Mouse (Mus musculus) forebrain, embryonic 16.5 days (tissue): ENCODE data around the gene Prss43. TPM values are rescaled to one million over a fixed set of nuclear protein-coding genes. Genes with fewer than 3 reads are reported as not detected.
"Not testable (repeated sequence)": the region's sequence is repeated elsewhere in the genome, so short reads cannot be mapped to it uniquely, and the experiment has no call there.

ENCODE experiments used
- ATAC-seq: fragments of 200-750 bp; cut with Nextera tagmentation; 2 replicates; pipeline ENCODE4 v1.8.0; 2017; ENCODE audit warnings: mild to moderate bottlenecking, moderate library complexity
- H3K27ac ChIP-seq: fragments of 300-500 bp; sonication (generic); 2 replicates; pipeline ENCODE4 v1.5.1; 2014; ENCODE audit warnings: low read length, control low read depth
- H3K27me3 ChIP-seq: fragments of 300-500 bp; sonication (generic); replicated peaks from 2 replicates; pipeline ENCODE4 v1.6.1; 2014; ENCODE audit warnings: low read length; ENCODE audit not compliant: control insufficient read depth, insufficient read depth
- H3K36me3 ChIP-seq: fragments of 300-500 bp; sonication (generic); 2 replicates; pipeline ENCODE4 v1.6.1; 2014; ENCODE audit not compliant: control insufficient read depth, insufficient read depth
- H3K4me1 ChIP-seq: fragments of 300-500 bp; sonication (generic); replicated peaks from 2 replicates; pipeline ENCODE4 v1.6.1; 2014; ENCODE audit warnings: low read length; ENCODE audit not compliant: control insufficient read depth, insufficient read depth
- H3K4me2 ChIP-seq: fragments of 300-500 bp; sonication (generic); 2 replicates; pipeline ENCODE4 v1.6.1; 2014; ENCODE audit warnings: mild to moderate bottlenecking, low read length, control low read depth
- H3K4me3 ChIP-seq: fragments of 300-500 bp; sonication (generic); replicated peaks from 2 replicates; pipeline ENCODE4 v1.5.1; 2014; ENCODE audit warnings: mild to moderate bottlenecking, low read length, control low read depth
- H3K9ac ChIP-seq: fragments of 300-500 bp; sonication (generic); replicated peaks from 2 replicates; pipeline ENCODE4 v1.6.1; 2014; ENCODE audit warnings: low read depth, low read length, control low read depth
- H3K9me3 ChIP-seq: fragments of 300-500 bp; sonication (generic); 2 replicates; pipeline ENCODE4 v1.6.1; 2016; ENCODE audit warnings: low read length; ENCODE audit not compliant: control insufficient read depth
- WGBS: fragments of 180-500 bp; shearing (Covaris S2); extraction: QIAGEN DNeasy Blood & Tissue Kit; methylation state at CpG from one replicate; pipeline ENCODE4 v1.1.7; 2014; 5-methylcytosine and 5-hydroxymethylcytosine counted together
- polyA plus RNA-seq: library from polyadenylated mRNA; unstranded; fragments of >200 nt; fragmentation: Nextera tagmentation; extraction: Ambion mirVana; gene quantifications from 2 replicates; pipeline ENCODE4 v1.2.1, GENCODE M21; 2015

Prss43 gene
- polyA plus RNA-seq, 1 experiment from 2014 or later, result not detected

GRCm38 (mm10) chr9:110797013-110797412 lies 29.5 kb upstream of the Prss43 start:
- WGBS, result 82% methylated on average over 10 of the region's 10 CpGs
- H3K4me1 ChIP-seq, result no peaks in the 10 kb centered on the region
- no peaks in the 10 kb centered on the region for H3K36me3 ChIP-seq
- H3K4me3 ChIP-seq, result no peak overlapping the region
- H3K9me3 ChIP-seq, result no peaks in the 10 kb centered on the region
- no peaks in the 10 kb centered on the region for H3K27me3 ChIP-seq
- no peak overlapping the region for H3K4me2 ChIP-seq
- no peak for ATAC-seq
- no peak overlapping the region for H3K9ac ChIP-seq
- no peak overlapping the region for H3K27ac ChIP-seq

GRCm38 (mm10) chr9:110797866-110798265 lies 28.6 kb upstream of the Prss43 start, which contains the start of gene Prss42:
Gene Prss42, plus strand, starts transcription at chr9:110798166.
- Histone ChIP-seq H3K4me2 (no peak within 1 kb of the TSS), H3K4me3 (no peak within 1 kb of the TSS), H3K27me3 (no peaks in the 10 kb centered on the region), H3K27ac (no peak within 1 kb of the TSS), H3K9ac (no peak within 1 kb of the TSS), H3K36me3 (no peaks in the 10 kb centered on the region), H3K9me3 (no peaks in the 10 kb centered on the region), H3K4me1 (no peaks in the 10 kb centered on the region)
- no peak for ATAC-seq
- 92% methylated on average over 14 of the region's 14 CpGs for WGBS

GRCm38 (mm10) chr9:110800834-110801479 lies 25.5 kb upstream of the Prss43 start:
- H3K9me3 ChIP-seq, result no peaks in the 10 kb centered on the region
- H3K4me1 ChIP-seq, result no peaks in the 10 kb centered on the region
- H3K4me2 ChIP-seq, result no peak overlapping the region
- H3K9ac ChIP-seq, result no peak overlapping the region
- H3K4me3 ChIP-seq, result no peak overlapping the region
- no peaks in the 10 kb centered on the region for H3K36me3 ChIP-seq
- H3K27me3 ChIP-seq, result no peaks in the 10 kb centered on the region
- WGBS, result 92% methylated on average over 8 of the region's 8 CpGs
- ATAC-seq, result no peak
- no peak overlapping the region for H3K27ac ChIP-seq

GRCm38 (mm10) chr9:110803294-110803693 lies 23.2 kb upstream of the Prss43 start:
- no peak overlapping the region for H3K27ac ChIP-seq
- H3K4me3 ChIP-seq, result no peak overlapping the region
- H3K9ac ChIP-seq, result no peak overlapping the region
- H3K9me3 ChIP-seq, result no peaks in the 10 kb centered on the region
- no peak overlapping the region for H3K4me2 ChIP-seq
- H3K27me3 ChIP-seq, result no peaks in the 10 kb centered on the region
- H3K36me3 ChIP-seq, result no peaks in the 10 kb centered on the region
- ATAC-seq, result no peak
- no peaks in the 10 kb centered on the region for H3K4me1 ChIP-seq
- 82% methylated on average over 4 of the region's 4 CpGs for WGBS

GRCm38 (mm10) chr9:110810051-110810450 lies 16.4 kb upstream of the Prss43 start:
- WGBS, result 77% methylated on average over 4 of the region's 4 CpGs
- Histone ChIP-seq H3K27me3 (no peaks in the 10 kb centered on the region), H3K4me1 (no peaks in the 10 kb centered on the region), H3K4me2 (no peak overlapping the region), H3K4me3 (no peak overlapping the region), H3K9me3 (no peaks in the 10 kb centered on the region), H3K36me3 (no peaks in the 10 kb centered on the region), H3K27ac (no peak overlapping the region), H3K9ac (no peak overlapping the region)
- no peak for ATAC-seq

- Histone ChIP-seq H3K4me2 (no peak within 1 kb of the TSS), H3K27ac (no peak within 1 kb of the TSS), H3K27me3 (no peaks in the 10 kb centered on the region), H3K36me3 (no peaks in the 10 kb centered on the region), H3K4me3 (no peak within 1 kb of the TSS), H3K9ac (no peak within 1 kb of the TSS), H3K4me1 (no peaks in the 10 kb centered on the region), H3K9me3 (no peaks in the 10 kb centered on the region)
- ATAC-seq, result no peak
- 67% methylated on average over 18 of the region's 18 CpGs for WGBS
Measured at GRCm38 (mm10) chr9:110813789-110814188, 12.7 kb upstream of the Prss43 start, which contains the start of gene Prss44. Gene Prss44, plus strand, starts transcription at chr9:110813994.

GRCm38 (mm10) chr9:110820546-110820945 lies 5.9 kb upstream of the Prss43 start:
- not testable (repeated sequence) for H3K9me3 ChIP-seq, H3K27ac ChIP-seq, ATAC-seq, H3K4me3 ChIP-seq, H3K4me1 ChIP-seq, H3K9ac ChIP-seq, H3K36me3 ChIP-seq, H3K4me2 ChIP-seq, H3K27me3 ChIP-seq

- Histone ChIP-seq H3K27ac (no peak overlapping the region), H3K9ac (no peak overlapping the region), H3K9me3 (no peaks in the 10 kb centered on the region), H3K4me3 (no peak overlapping the region), H3K4me2 (no peak overlapping the region), H3K27me3 (no peaks in the 10 kb centered on the region), H3K4me1 (no peaks in the 10 kb centered on the region), H3K36me3 (no peaks in the 10 kb centered on the region)
- whole genome bisulfite sequencing, result 86% methylated on average over 7 of the region's 7 CpGs
- no peak for ATAC-seq
Measured at GRCm38 (mm10) chr9:110821436-110821835, 5.1 kb upstream of the Prss43 start.

GRCm38 (mm10) chr9:110825426-110825825 lies 1.1 kb upstream of the Prss43 start:
- 63% methylated on average over 4 of the region's 4 CpGs for WGBS
- no peak for ATAC-seq
- Histone ChIP-seq H3K4me2 (no peak overlapping the region), H3K9ac (no peak overlapping the region), H3K36me3 (no peaks in the 10 kb centered on the region), H3K4me1 (no peaks in the 10 kb centered on the region), H3K27me3 (no peaks in the 10 kb centered on the region), H3K9me3 (no peaks in the 10 kb centered on the region), H3K27ac (no peak overlapping the region), H3K4me3 (no peak overlapping the region)

GRCm38 (mm10) chr9:110825832-110826231 lies 658 bp upstream of the Prss43 start:
- ATAC-seq, result no peak
- Histone ChIP-seq H3K4me1 (no peaks in the 10 kb centered on the region), H3K27me3 (no peaks in the 10 kb centered on the region), H3K9ac (no peak overlapping the region), H3K4me3 (no peak overlapping the region), H3K9me3 (no peaks in the 10 kb centered on the region), H3K36me3 (no peaks in the 10 kb centered on the region), H3K27ac (no peak overlapping the region), H3K4me2 (no peak overlapping the region)
- 75% methylated on average over 7 of the region's 7 CpGs for WGBS
